Mouse (Mus musculus): Measurements from ENCODE around the gene Olfr1137. TPM values are rescaled to one million over a fixed set of nuclear protein-coding genes. Genes with fewer than 3 reads are reported as not detected.

Olfr1137 gene
- not detected in 2 replicates for polyA plus RNA-seq (2012; rRNA removed)

GRCm38 (mm10) chr2:87713079-87713478 lies at the start of gene Olfr1137:
Gene Olfr1137, minus strand, starts transcription at chr2:87713179.
- H3K27me3 ChIP-seq (ENCODE audit: control insufficient read depth, insufficient read depth, low read length), result no peaks in the 10 kb centered on the region
- no peak within 1 kb of the TSS for H3K27ac ChIP-seq (ENCODE audit: control insufficient read depth, insufficient read depth, low read depth, low read length)
- no peaks in the 10 kb centered on the region for H3K4me1 ChIP-seq (ENCODE audit: control insufficient read depth, insufficient read depth, low read length)
- H3K4me3 ChIP-seq (ENCODE audit: control insufficient read depth, low read depth, low read length), result no peak within 1 kb of the TSS
- TF ChIP-seq POLR2A (IDR thresholded peaks at IDR 0.05; ENCODE audit: control insufficient read depth, low read depth, low read length) (no peak), CTCF (IDR thresholded peaks at IDR 0.05; ENCODE audit: control insufficient read depth, insufficient read depth, insufficient replicate concordance, low read depth, low read length) (no peak)
- no peaks in the 10 kb centered on the region for H3K36me3 ChIP-seq (ENCODE audit: control insufficient read depth, insufficient read depth, low read length)

- H3K36me3 ChIP-seq (ENCODE audit: control insufficient read depth, insufficient read depth, low read length), result no peaks in the 10 kb centered on the region
- H3K27ac ChIP-seq (ENCODE audit: control insufficient read depth, insufficient read depth, low read depth, low read length), result no peak within 1 kb of the TSS
- no peak for TF ChIP-seq CTCF (IDR thresholded peaks at IDR 0.05; ENCODE audit: control insufficient read depth, insufficient read depth, insufficient replicate concordance, low read depth, low read length)
- no peak for TF ChIP-seq POLR2A (IDR thresholded peaks at IDR 0.05; ENCODE audit: control insufficient read depth, low read depth, low read length)
- H3K27me3 ChIP-seq (ENCODE audit: control insufficient read depth, insufficient read depth, low read length), result no peaks in the 10 kb centered on the region
- no peak within 1 kb of the TSS for H3K4me3 ChIP-seq (ENCODE audit: control insufficient read depth, low read depth, low read length)
- no peaks in the 10 kb centered on the region for H3K4me1 ChIP-seq (ENCODE audit: control insufficient read depth, insufficient read depth, low read length)
Observed at GRCm38 (mm10) chr2:87753891-87754290, 40.9 kb upstream of the Olfr1137 start, which contains the start of gene Olfr1141. Gene Olfr1141, minus strand, starts transcription at chr2:87753991.

- H3K4me1 ChIP-seq (ENCODE audit: control insufficient read depth, insufficient read depth, low read length), result no peaks in the 10 kb centered on the region
- no peaks in the 10 kb centered on the region for H3K27me3 ChIP-seq (ENCODE audit: control insufficient read depth, insufficient read depth, low read length)
- H3K36me3 ChIP-seq (ENCODE audit: control insufficient read depth, insufficient read depth, low read length), result no peaks in the 10 kb centered on the region
- no peak within 1 kb of the TSS for H3K27ac ChIP-seq (ENCODE audit: control insufficient read depth, insufficient read depth, low read depth, low read length)
- TF ChIP-seq CTCF (IDR thresholded peaks at IDR 0.05; ENCODE audit: control insufficient read depth, insufficient read depth, insufficient replicate concordance, low read depth, low read length), result no peak
- TF ChIP-seq POLR2A (IDR thresholded peaks at IDR 0.05; ENCODE audit: control insufficient read depth, low read depth, low read length), result no peak
- H3K4me3 ChIP-seq (ENCODE audit: control insufficient read depth, low read depth, low read length), result no peak within 1 kb of the TSS
Observed at GRCm38 (mm10) chr2:87743452-87743851, 30.5 kb upstream of the Olfr1137 start, which contains the start of gene Olfr1140. Gene Olfr1140, plus strand, starts transcription at chr2:87743752.

GRCm38 (mm10) chr2:87739878-87740277 lies 26.9 kb upstream of the Olfr1137 start, which contains the start of gene Olfr1138:
Gene Olfr1138, minus strand, starts transcription at chr2:87739978.
- Histone ChIP-seq H3K4me1 (ENCODE audit: control insufficient read depth, insufficient read depth, low read length) (no peaks in the 10 kb centered on the region), H3K27ac (ENCODE audit: control insufficient read depth, insufficient read depth, low read depth, low read length) (no peak within 1 kb of the TSS), H3K4me3 (ENCODE audit: control insufficient read depth, low read depth, low read length) (no peak within 1 kb of the TSS), H3K36me3 (ENCODE audit: control insufficient read depth, insufficient read depth, low read length) (no peaks in the 10 kb centered on the region), H3K27me3 (ENCODE audit: control insufficient read depth, insufficient read depth, low read length) (no peaks in the 10 kb centered on the region)
- TF ChIP-seq POLR2A (IDR thresholded peaks at IDR 0.05; ENCODE audit: control insufficient read depth, low read depth, low read length), result no peak
- no peak for TF ChIP-seq CTCF (IDR thresholded peaks at IDR 0.05; ENCODE audit: control insufficient read depth, insufficient read depth, insufficient replicate concordance, low read depth, low read length)

GRCm38 (mm10) chr2:87693847-87694246 lies 19.1 kb downstream of the Olfr1137 start, which contains the start of gene Olfr1136:
Gene Olfr1136, minus strand, starts transcription at chr2:87693947.
- H3K27me3 ChIP-seq (ENCODE audit: control insufficient read depth, insufficient read depth, low read length), result no peaks in the 10 kb centered on the region
- no peaks in the 10 kb centered on the region for H3K36me3 ChIP-seq (ENCODE audit: control insufficient read depth, insufficient read depth, low read length)
- H3K4me3 ChIP-seq (ENCODE audit: control insufficient read depth, low read depth, low read length), result no peak within 1 kb of the TSS
- no peak within 1 kb of the TSS for H3K27ac ChIP-seq (ENCODE audit: control insufficient read depth, insufficient read depth, low read depth, low read length)
- TF ChIP-seq POLR2A (IDR thresholded peaks at IDR 0.05; ENCODE audit: control insufficient read depth, low read depth, low read length) (no peak), CTCF (IDR thresholded peaks at IDR 0.05; ENCODE audit: control insufficient read depth, insufficient read depth, insufficient replicate concordance, low read depth, low read length) (no peak)
- no peaks in the 10 kb centered on the region for H3K4me1 ChIP-seq (ENCODE audit: control insufficient read depth, insufficient read depth, low read length)

GRCm38 (mm10) chr2:87673564-87673963 lies 39.4 kb downstream of the Olfr1137 start, which contains the start of gene Olfr1135:
Gene Olfr1135, minus strand, starts transcription at chr2:87673664.
- Histone ChIP-seq H3K36me3 (ENCODE audit: control insufficient read depth, insufficient read depth, low read length) (no peaks in the 10 kb centered on the region), H3K27ac (ENCODE audit: control insufficient read depth, insufficient read depth, low read depth, low read length) (no peak within 1 kb of the TSS), H3K27me3 (ENCODE audit: control insufficient read depth, insufficient read depth, low read length) (no peaks in the 10 kb centered on the region), H3K4me1 (ENCODE audit: control insufficient read depth, insufficient read depth, low read length) (no peaks in the 10 kb centered on the region), H3K4me3 (ENCODE audit: control insufficient read depth, low read depth, low read length) (no peak within 1 kb of the TSS)
- no peak for TF ChIP-seq CTCF (IDR thresholded peaks at IDR 0.05; ENCODE audit: control insufficient read depth, insufficient read depth, insufficient replicate concordance, low read depth, low read length)
- no peak for TF ChIP-seq POLR2A (IDR thresholded peaks at IDR 0.05; ENCODE audit: control insufficient read depth, low read depth, low read length)

Other genes with a start within 250 kb of the Olfr1137 start
- gene Pramel7, start 216.1 kb downstream of the Olfr1137 start, polyA plus RNA-seq (2012; rRNA removed), result 0.13 and 0.21 TPM in 2 replicates
- not detected in 2 replicates for gene Pramel6, start 206.6 kb downstream of the Olfr1137 start, polyA plus RNA-seq (2012; rRNA removed)
- gene Olfr153, start 181.4 kb downstream of the Olfr1137 start, polyA plus RNA-seq (2012; rRNA removed), result 0.08 and 0.42 TPM in 2 replicates
- gene Olfr1128, start 167.6 kb downstream of the Olfr1137 start, polyA plus RNA-seq (2012; rRNA removed), result not detected in 2 replicates
- not detected in 2 replicates for gene Olfr1129, start 139.3 kb downstream of the Olfr1137 start, polyA plus RNA-seq (2012; rRNA removed)
- not detected in 2 replicates for gene Olfr1130, start 107.0 kb downstream of the Olfr1137 start, polyA plus RNA-seq (2012; rRNA removed)
- not detected in 2 replicates for gene Olfr1131, start 86.1 kb downstream of the Olfr1137 start, polyA plus RNA-seq (2012; rRNA removed)
- gene Olfr1132, start 75.6 kb downstream of the Olfr1137 start, polyA plus RNA-seq (2012; rRNA removed), result not detected in 2 replicates
- not detected in 2 replicates for gene Olfr1133, start 65.8 kb downstream of the Olfr1137 start, polyA plus RNA-seq (2012; rRNA removed)
- gene Olfr1134, start 54.7 kb downstream of the Olfr1137 start, polyA plus RNA-seq (2012; rRNA removed), result not detected in 2 replicates
- not detected in 2 replicates for gene Olfr1135, start 39.5 kb downstream of the Olfr1137 start, polyA plus RNA-seq (2012; rRNA removed)
- gene Olfr1136, start 19.2 kb downstream of the Olfr1137 start, polyA plus RNA-seq (2012; rRNA removed), result not detected in 2 replicates
- gene Olfr1138, start 26.8 kb upstream of the Olfr1137 start, polyA plus RNA-seq (2012; rRNA removed), result not detected in 2 replicates
- gene Olfr1140, start 30.6 kb upstream of the Olfr1137 start, polyA plus RNA-seq (2012; rRNA removed), result not detected in 2 replicates
- gene Olfr1141, start 40.8 kb upstream of the Olfr1137 start, polyA plus RNA-seq (2012; rRNA removed), result not detected in 2 replicates
- not detected in 2 replicates for gene Olfr152, start 66.3 kb upstream of the Olfr1137 start, polyA plus RNA-seq (2012; rRNA removed)
- gene Olfr1143, start 87.4 kb upstream of the Olfr1137 start, polyA plus RNA-seq (2012; rRNA removed), result not detected in 2 replicates
- gene Olfr1145, start 96.6 kb upstream of the Olfr1137 start, polyA plus RNA-seq (2012; rRNA removed), result not detected in 2 replicates
- not detected in 2 replicates for gene Olfr1148, start 117.4 kb upstream of the Olfr1137 start, polyA plus RNA-seq (2012; rRNA removed)
- gene Olfr1150-ps1, start 130.8 kb upstream of the Olfr1137 start, polyA plus RNA-seq (2012; rRNA removed), result not detected in 2 replicates
- gene Olfr1151, start 142.7 kb upstream of the Olfr1137 start, polyA plus RNA-seq (2012; rRNA removed), result not detected in 2 replicates
- not detected in 2 replicates for gene Olfr1152, start 153.3 kb upstream of the Olfr1137 start, polyA plus RNA-seq (2012; rRNA removed)
- gene Olfr1153, start 181.8 kb upstream of the Olfr1137 start, polyA plus RNA-seq (2012; rRNA removed), result not detected in 2 replicates
- gene Olfr1154, start 192.0 kb upstream of the Olfr1137 start, polyA plus RNA-seq (2012; rRNA removed), result not detected in 2 replicates
- gene Olfr1155, start 232.0 kb upstream of the Olfr1137 start, polyA plus RNA-seq (2012; rRNA removed), result not detected in 2 replicates
- gene Olfr1156, start 239.9 kb upstream of the Olfr1137 start, polyA plus RNA-seq (2012; rRNA removed), result not detected in 2 replicates